Mouse (Mus musculus) E14TG2a.4 (cell line): ENCODE measurements around the gene H2-Eb2.

ENCODE experiments used
- CTCF ChIP-seq: conservative IDR thresholded peaks from 2 replicates; pipeline ENCODE4 v1.5.1; 2014; ENCODE audit warnings: low read length
- POU5F1 ChIP-seq: IDR thresholded peaks from 2 replicates; pipeline ENCODE4 v1.6.1; 2014; ENCODE audit warnings: low read length, borderline replicate concordance

DNA sequence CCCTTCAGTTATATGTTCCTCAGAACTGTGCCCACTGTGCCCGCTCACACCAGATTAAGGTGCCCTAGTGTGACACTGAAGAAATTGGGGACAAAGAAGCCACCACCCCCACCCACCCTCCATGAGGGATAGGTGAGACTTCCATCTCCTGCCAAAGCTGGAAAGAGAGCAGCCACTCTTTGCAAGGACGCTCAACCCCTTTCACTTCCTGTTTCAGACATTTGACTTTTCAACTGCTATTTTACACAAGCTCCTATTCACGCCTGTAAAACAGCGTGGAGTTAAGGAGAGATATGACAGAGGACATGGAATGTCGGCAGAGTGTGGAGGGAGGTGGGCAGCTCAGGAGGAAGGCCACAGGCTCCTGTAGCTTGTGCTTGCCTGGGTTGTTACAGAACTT is 39.0 kb upstream of the H2-Eb2 start:
- no peak for TF ChIP-seq CTCF
- TF ChIP-seq POU5F1: no peak
